Mouse (Mus musculus) lung, postnatal 0 days (tissue): ENCODE results near the gene Vsir.
A peak's percentile ranks its signal among the peaks of the same experiment; 100 is the strongest.

ENCODE experiments used
- CTCF ChIP-seq: IDR thresholded peaks from 2 replicates; pipeline ENCODE4 v1.5.1; 2016; ENCODE audit warnings: antibody characterized with exemption, mild to moderate bottlenecking
- EP300 ChIP-seq: IDR thresholded peaks from 2 replicates; pipeline ENCODE4 v1.6.1; 2016; ENCODE audit warnings: antibody characterized with exemption, mild to moderate bottlenecking, control low read depth

GRCm38 (mm10) chr10:60373937-60374578, 27.4 kb downstream of the Vsir start:
- TF ChIP-seq CTCF (peak; percentile 53), EP300 (peak; percentile 60; the same call in 1 of the 2 replicates)
